Mouse (Mus musculus) liver (tissue): ENCODE results near the gene Prdm12.

Source experiments
- DNase-seq: peaks from one replicate; pipeline ENCODE4 v3.0.0-alpha.2; 2020; ENCODE audit warnings: mixed read lengths

Prdm12 gene

GRCm38 (mm10) chr2:31639901-31640608 is at the start of gene Prdm12:
TSS of gene Prdm12 (plus strand) at chr2:31640037.
- no peak for DNase-seq

DNA sequence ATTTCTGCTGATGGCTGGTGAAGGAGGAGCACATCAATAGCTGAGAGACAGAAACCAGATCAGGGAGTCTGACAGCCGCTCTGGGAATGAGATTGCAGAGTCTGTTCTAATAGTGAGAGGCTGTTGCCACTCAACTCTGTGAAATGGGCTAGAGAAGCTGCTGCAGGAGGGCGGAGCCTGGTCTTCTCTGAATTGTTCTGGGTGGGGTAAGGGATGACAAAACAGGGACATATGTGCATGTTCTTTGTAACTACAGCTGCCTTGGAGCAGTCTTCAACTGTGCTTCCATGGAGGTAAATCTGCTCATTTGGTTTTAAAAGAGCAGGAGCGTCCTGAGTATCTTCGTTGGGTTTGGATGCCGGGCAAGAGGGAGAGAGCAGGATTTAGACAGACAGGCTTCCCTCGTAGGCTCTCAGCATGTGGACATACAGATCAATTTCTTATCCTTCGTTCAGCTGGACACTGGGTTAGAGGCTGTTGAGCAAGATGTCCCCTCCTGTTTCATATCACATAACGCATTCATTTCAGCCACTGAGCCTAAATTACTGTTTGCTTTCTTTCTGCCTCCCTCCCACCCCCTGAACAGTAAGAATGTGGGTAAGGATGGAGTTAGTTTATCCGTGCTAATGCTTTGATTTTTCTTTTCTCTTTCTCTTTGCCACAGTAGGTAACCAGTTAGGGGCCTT is 47.9 kb upstream of the Prdm12 start:
- DNase-seq, result no peak

DNA sequence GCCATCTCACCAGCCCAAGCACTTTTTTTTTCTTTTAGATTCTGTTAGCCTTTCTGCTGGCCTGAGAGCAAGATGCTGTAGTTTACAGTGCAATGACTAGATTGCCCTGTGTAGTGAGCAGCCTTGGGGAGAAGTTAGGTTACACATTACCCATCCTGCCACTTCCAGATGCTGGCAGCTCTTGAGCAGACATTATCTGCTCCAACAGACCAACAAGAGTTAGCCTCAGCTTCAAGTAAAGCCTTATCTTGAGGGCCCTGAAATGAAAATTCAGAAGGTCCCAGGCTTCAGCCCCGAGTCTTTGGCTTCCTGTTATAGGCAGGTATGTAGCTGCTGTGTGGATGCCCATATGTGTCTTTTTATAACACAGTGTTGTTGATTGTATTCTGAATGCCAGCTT is 32.3 kb upstream of the Prdm12 start:
- DNase-seq, result peak; percentile 29

DNA sequence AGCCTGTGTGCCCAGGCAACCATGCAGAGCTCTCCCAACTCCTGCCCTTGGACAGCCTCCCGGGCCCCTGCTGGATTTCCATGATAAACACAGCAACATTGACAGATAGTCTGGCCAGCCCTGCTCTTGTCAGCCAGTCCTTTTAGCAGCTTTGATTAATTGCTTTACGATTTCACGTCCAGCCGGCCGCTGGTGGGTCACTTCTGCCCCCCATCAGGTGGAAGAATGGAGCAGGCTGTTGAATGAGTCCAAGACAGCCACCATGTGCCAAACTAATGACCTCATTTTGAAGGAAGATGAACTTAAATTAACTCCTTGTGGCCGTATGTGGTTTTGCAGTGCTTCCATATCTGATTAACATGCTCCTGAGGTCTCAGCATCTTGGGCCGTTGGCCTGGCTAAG is 30.0 kb upstream of the Prdm12 start:
- no peak for DNase-seq

- DNase-seq, result no peak
Measured at GRCm38 (mm10) chr2:31610922-31611321, 28.9 kb upstream of the Prdm12 start.

- DNase-seq, result no peak
Measured at GRCm38 (mm10) chr2:31611400-31611799, 28.4 kb upstream of the Prdm12 start.

DNA sequence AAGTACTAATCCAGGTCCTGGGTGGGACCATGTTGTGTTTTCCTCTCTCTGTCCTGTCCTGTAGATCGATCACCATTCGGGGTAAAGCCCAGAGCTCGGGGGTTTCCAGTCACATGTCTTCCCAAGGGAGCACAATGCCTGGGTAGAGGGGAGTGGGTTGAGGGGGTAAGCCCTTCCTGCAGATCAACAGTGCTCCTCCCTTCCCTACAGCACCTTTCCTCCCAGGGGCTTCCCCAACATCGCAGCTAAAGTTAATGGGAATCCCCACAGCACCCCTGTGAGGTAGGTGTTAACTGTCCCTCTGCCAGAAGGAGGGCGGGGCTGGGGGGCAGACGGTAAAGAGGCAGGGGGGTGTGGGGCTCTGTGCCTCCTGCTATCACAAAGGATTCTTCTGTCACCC is 27.2 kb upstream of the Prdm12 start:
- DNase-seq, result no peak

GRCm38 (mm10) chr2:31613781-31614180 is 26.1 kb upstream of the Prdm12 start:
- DNase-seq, result no peak

GRCm38 (mm10) chr2:31618484-31619161 is 21.2 kb upstream of the Prdm12 start:
- DNase-seq, result no peak

DNA sequence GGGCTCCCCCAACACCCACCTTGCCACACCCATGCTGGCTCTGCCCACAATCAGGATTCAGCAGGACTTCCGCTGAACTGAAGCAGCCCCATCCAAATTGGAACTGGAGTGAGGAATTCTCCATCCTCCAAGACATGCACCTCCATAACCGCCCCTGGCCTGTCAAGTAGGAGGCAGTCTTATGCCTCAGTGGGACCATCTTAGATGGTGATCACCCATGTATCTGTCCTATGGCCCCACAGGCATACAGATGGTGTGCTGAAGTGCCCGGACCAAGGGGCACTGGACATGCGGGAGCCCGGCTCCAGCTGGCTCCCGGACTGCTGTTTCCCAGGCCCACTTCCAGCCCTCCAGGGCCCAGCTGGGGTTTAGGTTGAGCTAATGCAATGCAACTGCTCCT is 20.6 kb upstream of the Prdm12 start:
- DNase-seq, result no peak

- no peak for DNase-seq
Measured at GRCm38 (mm10) chr2:31633531-31633930, 6.3 kb upstream of the Prdm12 start.

DNA sequence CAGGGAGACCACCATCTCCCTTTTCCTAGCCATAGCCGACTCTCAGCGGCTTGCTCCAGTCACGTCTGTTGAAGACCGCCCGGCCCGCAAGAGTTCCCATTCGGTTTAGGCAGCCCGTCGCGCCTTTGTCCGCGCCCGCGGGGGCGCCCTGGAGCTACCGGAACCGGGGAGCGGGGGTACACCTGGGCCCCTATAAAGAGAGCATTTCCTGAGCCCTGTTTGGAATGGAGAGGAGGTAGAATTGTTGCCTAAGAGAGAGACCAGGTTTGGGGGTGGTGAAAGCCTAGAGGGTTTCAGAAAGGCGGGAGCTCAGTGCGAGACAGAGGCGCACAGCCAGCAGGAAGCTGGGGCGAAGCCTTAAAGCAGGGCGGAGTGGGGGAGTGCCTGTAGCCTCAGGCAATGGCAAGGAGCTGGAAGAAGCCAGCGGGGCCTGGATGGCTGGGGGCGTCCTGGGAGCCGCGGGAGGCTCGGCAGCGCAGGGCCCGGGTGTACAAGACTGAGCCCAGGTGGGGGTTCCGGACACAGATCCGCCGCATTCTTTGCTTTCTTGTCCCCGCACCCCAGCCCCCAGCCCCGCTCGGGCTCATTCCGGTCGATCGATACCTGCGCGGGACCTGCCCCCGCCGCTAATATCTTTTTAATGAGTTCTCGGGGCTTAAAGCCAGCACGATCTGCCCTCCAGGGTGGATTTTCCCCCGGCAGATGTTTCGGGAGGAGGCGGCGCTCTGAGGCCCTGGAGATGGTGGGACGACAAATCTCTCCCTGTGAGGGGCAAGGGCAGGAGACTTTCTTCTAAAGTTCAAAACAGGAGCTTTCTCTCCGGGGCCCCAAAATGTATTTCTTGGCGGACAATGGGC is 4.3 kb upstream of the Prdm12 start:
- DNase-seq, result no peak

GRCm38 (mm10) chr2:31636138-31636741 is 3.6 kb upstream of the Prdm12 start:
- no peak for DNase-seq

- DNase-seq, result no peak
Measured at GRCm38 (mm10) chr2:31636742-31637141, 3.1 kb upstream of the Prdm12 start.

DNA sequence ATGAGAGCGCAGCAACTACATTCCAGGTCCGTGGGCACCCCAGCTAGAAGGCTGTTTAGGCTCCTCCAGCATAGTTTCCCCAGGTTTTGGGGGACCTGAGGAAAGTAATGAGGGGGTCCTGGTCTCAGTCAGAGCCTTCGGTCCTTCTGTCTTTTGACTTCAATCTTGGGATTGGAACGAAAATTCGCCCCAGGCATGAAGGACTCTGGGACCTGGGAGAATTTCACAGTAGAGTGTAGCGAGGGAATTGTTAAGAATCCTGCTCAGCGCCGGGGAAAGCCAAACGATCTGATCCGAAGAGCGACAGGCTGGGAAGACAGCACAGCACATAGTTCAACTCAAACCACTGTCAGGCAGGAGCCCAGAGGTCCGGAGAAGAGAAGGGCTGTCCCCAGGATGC is 2.5 kb upstream of the Prdm12 start:
- DNase-seq, result no peak

DNA sequence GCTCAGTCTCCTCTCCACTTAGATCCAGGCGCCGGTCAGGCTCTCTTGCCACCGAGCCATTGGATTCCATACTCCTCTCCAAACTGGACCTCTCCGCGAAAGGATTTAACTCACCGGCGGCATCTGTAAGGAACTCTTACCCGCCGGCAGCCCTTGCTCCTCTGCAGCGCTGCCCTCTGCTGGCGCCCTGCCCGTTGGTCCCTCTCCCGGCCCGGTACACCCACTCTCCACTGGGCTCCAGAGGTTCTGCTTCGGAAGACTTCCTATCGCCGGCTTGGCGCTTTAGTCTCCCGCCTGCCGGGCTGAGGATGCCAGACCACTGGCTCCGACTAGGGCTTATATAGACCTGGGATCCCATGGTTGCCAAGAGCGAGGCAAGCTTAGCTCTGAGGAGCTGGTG is 2.0 kb upstream of the Prdm12 start:
- no peak for DNase-seq

DNA sequence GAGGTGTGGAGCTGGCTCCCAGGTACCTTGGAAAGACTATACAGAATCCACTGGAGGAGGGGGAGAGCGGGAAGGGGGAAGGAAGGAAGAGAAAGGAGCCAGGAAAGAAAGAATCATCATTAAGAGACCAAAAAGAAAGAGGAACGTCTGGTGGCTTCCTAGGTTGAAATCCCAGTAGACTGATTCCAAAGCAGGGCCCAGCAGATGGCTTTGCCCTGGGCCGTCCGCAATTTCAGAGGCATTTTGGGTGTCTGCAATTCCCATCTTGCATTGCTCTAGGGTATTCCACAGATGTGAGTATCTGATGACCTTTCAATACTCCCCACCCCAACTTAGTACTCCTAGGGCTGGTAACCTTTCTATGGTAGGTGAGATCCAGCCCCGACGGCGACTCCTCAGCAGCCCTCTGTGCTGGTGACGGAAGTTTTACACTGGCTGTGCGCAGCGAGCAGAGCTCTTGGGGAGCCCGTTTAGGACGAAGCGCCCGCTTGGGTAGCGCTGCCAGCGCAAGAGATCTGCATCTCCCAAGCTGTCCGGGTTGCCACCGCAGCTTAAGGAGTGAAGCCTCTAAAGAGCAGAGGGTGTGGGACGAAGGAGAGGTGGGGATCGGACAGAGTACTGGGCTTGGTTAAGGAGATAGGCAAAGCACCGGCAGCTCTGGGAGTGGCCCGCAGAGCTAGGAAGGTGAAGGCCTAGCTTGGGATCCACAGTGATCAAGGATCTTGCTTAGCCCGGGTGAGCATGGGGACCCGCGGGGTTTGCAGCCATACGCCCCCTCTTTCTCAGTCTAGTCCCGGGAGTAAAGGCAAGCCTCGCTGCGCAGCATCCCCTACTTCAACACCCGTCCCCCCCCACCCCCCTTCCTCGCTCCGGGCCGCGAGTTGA is 1.0 kb upstream of the Prdm12 start:
- no peak for DNase-seq

GRCm38 (mm10) chr2:31639466-31639760 is 424 bp upstream of the Prdm12 start:
- no peak for DNase-seq

DNA sequence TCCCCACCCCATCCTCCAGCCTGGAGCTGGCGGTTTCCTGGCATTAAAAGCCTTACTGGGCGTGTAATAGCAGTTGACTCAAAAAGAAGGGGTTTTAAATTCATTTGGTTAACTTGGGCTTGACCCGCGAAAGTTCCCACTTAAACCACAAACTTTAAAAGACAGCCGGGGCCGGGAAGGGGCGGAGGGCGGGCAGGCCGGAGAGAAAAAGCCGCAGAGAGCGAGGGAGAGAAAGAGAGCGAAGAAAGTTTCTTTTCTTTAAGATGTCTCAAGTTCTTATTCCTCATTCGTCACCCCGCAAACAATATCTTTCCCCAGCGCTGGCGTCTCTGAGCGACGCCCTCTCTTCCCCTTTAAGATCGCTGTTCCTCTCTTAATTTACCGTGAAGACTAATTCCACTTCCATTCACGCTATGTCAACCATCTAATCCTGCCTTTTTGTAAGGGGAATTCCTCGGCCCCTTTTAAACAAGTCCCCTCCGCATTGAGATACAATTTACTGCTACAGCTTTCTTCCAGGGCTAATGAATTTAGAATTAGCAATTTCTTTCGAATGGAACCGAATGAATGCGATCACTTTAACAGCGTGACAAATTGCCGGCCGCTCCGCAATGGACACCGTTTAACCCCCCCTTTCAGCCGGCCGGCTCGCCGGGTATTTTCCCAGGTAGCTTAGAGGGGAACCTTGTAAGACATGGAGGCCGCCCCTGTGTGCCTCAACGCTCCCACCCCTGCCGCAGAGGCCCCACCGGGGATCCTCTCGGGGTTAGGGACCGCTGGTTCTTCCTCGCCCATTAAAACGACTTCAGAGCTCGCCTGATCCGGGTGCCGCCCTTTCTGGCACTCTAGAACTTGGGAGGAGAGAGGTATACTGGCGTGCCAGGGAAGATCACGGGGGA is 1.0 kb downstream of the Prdm12 start:
- DNase-seq, result no peak

- no peak for DNase-seq
Measured at GRCm38 (mm10) chr2:31641508-31641830, 1.6 kb downstream of the Prdm12 start.

DNA sequence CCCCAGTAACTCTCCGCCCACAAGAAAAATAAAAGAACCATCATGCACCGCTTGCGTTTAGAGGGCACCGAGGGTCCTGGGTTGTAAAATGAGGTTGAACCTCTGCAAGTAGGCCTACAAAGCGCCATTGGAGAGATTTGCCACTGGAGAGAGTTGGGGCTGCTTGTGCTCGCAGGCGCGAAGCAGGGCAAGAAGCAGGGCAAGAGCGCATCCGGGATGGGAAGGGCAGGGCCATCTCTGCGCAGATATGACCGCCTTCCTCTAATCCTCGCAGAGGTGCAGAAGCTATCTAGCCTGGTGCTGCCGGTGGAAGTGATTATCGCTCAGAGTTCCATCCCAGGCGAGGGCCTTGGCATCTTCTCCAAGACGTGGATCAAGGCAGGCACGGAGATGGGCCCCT is 2.1 kb downstream of the Prdm12 start:
- DNase-seq, result no peak
